Mouse (Mus musculus) gastrocnemius, adult 2 months (tissue): ENCODE results near the gene Exosc3. TPM values are rescaled to one million over a fixed set of nuclear protein-coding genes. Genes with fewer than 3 reads are reported as not detected.

Experiments used
- DNase-seq: peaks from one replicate; pipeline ENCODE4 v3.0.0; 2022
- H3K27ac ChIP-seq: fragments of 200-600 bp; 2 replicates; pipeline ENCODE4 v1.8.1; 2022; ENCODE audit warnings: mild to moderate bottlenecking
- H3K4me3 ChIP-seq: fragments of 200-600 bp; 2 replicates; pipeline ENCODE4 v1.8.1; 2022; ENCODE audit warnings: mild to moderate bottlenecking, moderate library complexity
- CTCF ChIP-seq: fragments of 200-600 bp; IDR thresholded peaks from 2 replicates; pipeline ENCODE4 v1.8.1; 2022; ENCODE audit warnings: antibody characterized with exemption, mild to moderate bottlenecking, moderate library complexity
- intact Hi-C: fragments of 180-260 bp; cut with DNase I; formaldehyde crosslinking; loops from one replicate; pipeline ENCODE4 v1.15.1; 2025
- total RNA-seq, 2 experiments: library from RNA; stranded (reverse); gene quantifications; 2 replicates each; pipeline ENCODE4 v1.2.3; 2021

Exosc3 gene
- total RNA-seq, 2 experiments from 2014 or later, result 11.2 to 16.3 TPM

GRCm38 (mm10) chr4:45271041-45271452 is 71.5 kb downstream of the Exosc3 start:
- DNase-seq, result peak; percentile 36
- no peak for TF ChIP-seq CTCF
- Histone ChIP-seq H3K4me3 (no peak overlapping the region), H3K27ac (no peak overlapping the region)
- intact Hi-C loops, result no loop called here

DNA sequence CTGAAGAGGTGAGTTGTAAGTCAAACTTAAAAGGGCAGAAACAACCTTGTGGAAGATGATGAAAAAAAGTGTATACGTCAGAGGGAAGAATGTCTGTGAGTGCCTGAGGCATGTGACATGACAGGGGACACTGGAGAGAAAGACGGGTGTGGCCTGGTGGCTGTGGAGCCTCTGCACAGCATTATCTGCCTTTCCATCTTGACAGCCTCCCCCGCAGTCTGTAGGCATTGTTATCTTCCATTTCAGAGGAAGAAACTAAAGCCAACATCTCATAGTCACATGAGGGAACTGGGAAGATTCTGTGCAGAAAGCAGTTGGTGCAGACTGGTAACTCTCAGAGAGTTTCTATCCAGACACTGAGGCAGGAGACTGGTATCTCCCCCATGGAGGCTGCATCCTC is 74.6 kb downstream of the Exosc3 start:
- Histone ChIP-seq H3K4me3 (no peak overlapping the region), H3K27ac (no peak overlapping the region)
- DNase-seq, result no peak
- no peak for TF ChIP-seq CTCF
- intact Hi-C loops, result no loop called here

Other genes with a start within 250 kb of the Exosc3 start
- gene Tomm5, start 234.6 kb downstream of the Exosc3 start, total RNA-seq, result 10 to 100 TPM; 70.2 to 99.3 TPM
- gene Frmpd1, start 157.9 kb downstream of the Exosc3 start, total RNA-seq, result under 1 TPM; 0.06 to 0.38 TPM
- gene Trmt10b, start 45.6 kb downstream of the Exosc3 start, total RNA-seq, result 1 to 10 TPM; 4.1 to 6.1 TPM
- 10 to 100 TPM in 1 of 2 experiments, 1 to 10 TPM in 1; 7.5 to 10.9 TPM for gene Dcaf10, start 631 bp downstream of the Exosc3 start, total RNA-seq
- gene Slc25a51, start 66.0 kb upstream of the Exosc3 start, total RNA-seq, result 10 to 100 TPM; 90.1 to 99.7 TPM
- 10 to 100 TPM in 1 of 2 experiments, 1 to 10 TPM in 1; 6.5 to 10.0 TPM for gene Shb, start 189.7 kb upstream of the Exosc3 start, total RNA-seq